Mouse (Mus musculus) embryo, embryonic 10 days (tissue): ENCODE results near the gene Rmdn2.
A peak's percentile ranks its signal among the peaks of the same experiment; 100 is the strongest.

Source experiments
- DNase-seq: peaks from one replicate; pipeline ENCODE4 v3.0.0-alpha.2; 2015; ENCODE audit warnings: low spot score

Rmdn2 gene

GRCm38 (mm10) chr17:79616621-79617020 lies 5.0 kb downstream of the Rmdn2 start:
- no peak for DNase-seq

- no peak for DNase-seq
These were observed 6.8 kb downstream of the Rmdn2 start for GRCm38 (mm10) chr17:79618455-79618854.

DNA sequence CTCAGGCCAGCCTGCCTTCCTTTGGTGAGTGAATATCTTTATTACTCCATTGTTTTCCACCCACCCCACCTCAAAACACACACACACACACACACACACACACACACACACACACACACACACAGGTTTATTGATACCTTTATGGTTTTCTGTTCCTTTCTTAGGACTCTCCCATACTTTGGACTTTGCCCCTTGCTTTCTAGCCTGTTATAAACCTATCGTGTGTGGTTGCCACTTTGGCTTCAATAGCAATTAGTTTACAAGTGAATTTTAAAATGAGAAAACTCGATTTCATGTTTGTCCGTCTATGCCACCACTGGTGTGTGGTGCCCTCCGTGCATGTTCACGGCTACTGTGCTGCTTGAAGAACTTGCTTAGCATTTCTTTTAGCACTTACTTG lies 7.3 kb downstream of the Rmdn2 start:
- DNase-seq = no peak

DNA sequence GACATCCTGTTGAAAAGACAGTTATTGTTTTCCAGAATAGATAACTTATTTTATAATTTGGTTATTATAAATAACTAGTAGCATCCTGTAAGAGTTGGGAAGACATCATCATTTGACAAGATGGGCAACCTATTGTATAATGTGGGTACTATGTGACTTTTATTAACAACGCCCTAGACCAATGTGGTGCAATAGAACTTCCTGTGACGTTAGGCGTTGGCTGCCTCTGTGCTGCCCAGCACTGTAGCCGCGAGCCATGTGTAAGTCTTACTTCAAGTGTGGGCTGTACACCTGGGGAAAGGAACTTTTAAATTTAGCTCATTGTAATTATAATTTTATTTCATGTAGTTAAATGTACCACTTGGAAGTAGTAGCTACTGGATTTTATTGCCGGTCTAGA lies 10.4 kb downstream of the Rmdn2 start:
- no peak for DNase-seq

- no peak for DNase-seq
These were observed 10.9 kb downstream of the Rmdn2 start for GRCm38 (mm10) chr17:79622574-79622973.

DNA sequence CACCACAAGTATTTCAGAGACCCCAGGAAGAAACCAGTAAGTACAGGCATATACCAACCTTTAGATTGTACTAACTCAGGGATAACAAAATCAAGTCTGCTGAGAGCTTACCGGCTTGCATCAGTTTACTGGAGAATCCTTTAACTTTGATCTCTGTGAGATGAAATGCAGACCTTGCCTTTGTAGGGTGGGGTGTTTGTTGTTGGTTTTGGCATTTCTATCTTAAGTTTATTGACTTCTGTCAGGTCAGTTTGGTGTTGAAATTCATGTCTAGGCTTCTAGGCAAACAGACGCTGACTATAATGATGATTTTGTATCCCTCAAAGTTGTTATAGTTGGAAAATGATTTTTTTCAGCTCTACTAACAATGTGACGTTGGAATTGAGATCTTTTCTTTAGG lies 12.2 kb downstream of the Rmdn2 start:
- DNase-seq = no peak

DNA sequence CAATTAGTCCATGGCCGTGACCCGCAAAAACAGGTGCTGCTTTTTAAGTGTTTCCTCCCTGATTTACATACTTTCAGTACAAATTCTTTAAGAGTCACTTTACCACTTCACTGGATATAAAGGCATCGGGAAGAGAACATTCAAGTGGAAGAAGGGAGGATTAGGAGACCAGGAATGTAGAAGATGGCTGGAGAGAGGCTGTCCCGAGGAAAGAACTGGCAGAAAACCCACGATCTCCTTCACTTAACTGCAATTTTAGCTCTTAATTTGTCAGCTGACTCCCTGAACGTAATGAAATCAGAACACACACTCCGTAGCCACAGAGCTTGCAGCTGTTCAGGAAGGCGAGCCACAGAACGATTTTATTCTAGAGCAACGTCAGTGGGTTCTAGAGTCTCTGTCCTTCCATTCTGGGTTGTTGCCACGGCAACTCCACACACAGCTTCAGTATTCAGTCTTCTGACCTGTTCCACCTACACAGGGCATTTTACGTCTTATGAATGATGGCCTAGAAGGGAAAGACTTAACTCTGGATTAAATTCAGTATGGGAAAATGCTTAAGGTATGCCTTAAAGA lies 14.7 kb downstream of the Rmdn2 start:
- no peak for DNase-seq

- DNase-seq = no peak
These were observed 38.2 kb downstream of the Rmdn2 start for GRCm38 (mm10) chr17:79649893-79650292.

- DNase-seq = no peak
These were observed 38.6 kb downstream of the Rmdn2 start for GRCm38 (mm10) chr17:79650297-79650696.

DNA sequence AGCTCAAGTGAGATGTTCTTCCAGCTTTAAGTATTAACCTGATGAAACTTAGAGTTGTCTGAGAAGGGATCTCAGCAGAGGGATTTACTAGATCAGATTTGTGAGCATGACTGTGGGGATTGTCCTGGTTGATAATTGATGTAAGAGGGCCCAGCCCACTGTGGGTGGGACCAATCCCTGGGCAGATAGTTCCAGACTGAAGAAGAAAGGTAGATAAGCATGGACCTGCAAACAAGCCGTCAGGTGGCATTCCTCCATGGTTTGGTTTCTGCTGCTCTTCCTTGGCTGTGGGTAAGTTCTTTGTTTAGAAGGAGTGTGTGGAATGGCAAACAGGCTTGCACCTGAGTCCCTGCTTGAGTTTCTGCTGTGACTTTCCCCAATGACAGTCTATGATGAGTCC lies 41.5 kb downstream of the Rmdn2 start:
- DNase-seq = no peak

DNA sequence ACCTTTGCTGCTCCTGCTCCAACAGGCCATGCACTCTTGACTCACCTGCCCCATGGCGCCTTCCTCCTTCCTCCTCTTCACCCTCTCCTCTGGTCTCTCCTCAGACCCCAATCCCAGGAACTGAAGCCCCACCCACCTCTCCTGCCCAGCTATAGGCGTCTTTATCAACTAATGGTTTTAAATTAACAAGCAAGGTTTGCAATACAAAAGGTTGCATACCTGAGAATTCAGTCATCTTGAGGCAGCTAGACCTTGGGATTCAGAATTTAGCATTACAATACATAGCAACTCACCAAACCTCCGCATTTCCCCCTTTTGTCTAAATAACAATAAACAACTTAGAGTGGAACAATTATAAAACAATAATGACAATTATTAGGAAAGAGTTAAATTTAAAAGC lies 42.5 kb downstream of the Rmdn2 start:
- no peak for DNase-seq

DNA sequence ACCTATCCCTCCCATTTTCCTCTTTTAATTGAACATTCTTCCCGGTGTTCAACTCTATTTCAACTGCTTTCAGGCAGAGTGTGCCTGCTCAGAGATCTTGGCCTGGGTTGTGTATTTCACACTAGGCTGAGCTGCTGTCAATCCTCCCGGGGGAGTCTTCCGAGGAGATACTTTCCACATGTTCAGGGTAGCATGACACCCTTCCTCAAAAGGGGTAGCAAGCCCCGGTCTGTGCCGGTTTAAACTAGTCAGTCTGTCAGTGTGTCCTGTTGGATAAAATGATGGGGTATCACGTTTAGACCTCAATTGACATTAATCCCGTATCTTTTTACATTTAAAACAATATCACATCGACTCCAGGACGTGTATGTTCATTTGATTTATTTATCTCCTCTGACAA lies 46.1 kb downstream of the Rmdn2 start:
- DNase-seq = peak; percentile 33

DNA sequence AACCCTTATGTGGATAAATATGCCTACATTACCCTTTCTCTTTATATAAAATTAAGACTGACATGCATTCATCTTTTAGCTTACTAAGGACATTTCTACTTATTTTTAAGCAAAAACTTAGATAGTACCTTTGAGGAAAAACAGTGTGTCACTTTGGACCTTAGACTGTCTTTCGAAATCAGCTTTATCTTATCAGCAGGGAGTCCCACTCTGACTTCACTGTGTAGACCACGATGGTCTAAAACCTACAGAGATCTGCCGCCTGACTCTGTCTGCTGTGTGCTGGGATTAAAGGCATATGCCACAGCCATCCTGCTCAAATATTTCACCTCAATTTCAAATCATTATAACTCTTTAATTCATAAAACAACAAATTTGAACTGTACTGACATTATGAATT lies 46.8 kb downstream of the Rmdn2 start:
- DNase-seq = no peak

DNA sequence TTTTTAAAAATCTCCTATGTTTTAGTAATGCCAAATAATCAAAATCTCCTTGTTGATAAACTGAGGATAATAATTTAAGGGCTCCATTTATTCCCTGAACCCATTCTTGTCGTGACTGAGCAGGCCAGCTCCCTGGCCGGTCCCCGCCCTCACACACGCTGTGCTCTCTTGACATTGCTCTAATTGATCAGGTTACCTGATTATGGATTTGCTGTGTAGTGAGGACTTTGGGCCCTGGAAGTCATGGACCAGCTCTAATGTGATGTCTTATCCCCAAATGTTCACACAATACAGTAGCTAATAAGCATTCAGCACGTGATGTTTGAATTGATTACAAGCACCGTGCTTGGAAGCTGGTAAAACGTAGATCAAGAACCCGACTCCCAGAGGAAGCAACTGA lies 47.2 kb downstream of the Rmdn2 start:
- no peak for DNase-seq

DNA sequence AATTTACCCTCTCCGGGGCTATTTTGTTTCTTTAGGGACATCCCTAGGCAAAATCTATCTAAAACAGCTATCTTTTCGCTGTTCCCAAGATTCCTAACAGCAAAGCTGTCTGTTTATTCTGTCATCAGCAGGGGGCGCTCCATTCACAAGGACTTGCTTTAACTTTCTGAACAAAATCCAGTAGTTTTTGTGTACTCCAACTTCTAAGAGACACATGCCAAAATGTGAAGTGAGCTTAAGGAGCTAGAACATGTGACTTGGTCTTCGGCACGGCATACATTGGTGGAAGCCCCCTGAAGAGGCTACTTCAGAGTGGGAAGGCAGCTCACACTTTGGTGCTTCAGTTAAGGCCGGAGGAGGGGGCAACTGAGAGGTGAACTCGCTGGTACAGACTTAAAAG lies 49.7 kb downstream of the Rmdn2 start:
- peak; percentile 88 for DNase-seq

DNA sequence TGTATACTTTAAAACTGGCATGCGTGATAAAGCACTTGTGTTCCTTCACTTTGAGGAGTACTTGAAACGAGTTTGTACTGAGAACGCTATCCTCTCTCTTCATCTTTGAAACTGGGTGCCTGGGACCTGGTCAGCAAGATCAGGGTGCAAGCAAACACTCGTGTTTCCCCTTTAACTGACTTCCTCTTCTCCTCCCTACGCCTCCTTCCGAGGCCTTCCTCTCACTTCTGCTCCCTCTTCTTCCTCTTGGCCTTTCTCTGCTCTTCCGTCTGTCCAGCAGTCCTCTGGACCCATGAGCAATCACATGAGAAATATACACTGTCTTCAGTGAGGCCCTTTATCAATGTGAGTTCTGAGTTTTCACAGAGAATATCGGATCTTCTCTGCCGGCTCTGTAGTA lies 50.2 kb downstream of the Rmdn2 start:
- no peak for DNase-seq

DNA sequence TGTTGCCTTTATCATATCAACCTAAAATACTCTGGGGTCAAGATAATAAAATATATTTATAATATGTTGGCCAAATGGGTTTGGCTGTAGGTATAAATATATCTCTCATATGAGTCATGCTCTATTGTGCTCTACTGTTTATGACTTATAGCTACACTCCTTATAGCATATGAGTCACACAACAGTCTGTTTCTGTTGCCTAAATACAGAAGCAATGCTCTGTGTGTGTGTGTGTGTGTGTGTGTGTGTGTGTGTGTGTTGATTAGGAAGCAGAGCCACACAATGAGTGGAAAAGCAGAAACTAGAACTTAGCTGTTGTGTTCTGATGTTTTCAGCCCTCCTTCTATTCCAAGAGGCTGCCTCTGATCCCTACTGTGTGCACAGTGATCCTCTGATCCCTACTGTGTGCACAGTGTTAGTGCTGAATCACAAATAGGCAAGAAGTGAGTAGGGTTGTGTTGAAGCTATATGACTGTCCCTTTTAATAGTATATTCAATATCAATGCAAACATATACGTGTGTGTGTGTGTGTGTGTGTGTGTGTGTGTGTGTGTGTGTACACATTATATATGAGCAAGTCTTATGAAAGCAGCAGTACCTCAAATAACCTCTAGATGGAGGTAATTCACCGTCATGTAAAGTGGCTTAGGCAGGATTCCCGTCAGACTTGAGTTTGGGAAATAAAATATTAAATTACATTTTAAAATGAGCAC lies 51.9 kb downstream of the Rmdn2 start:
- peak; percentile 85 for DNase-seq

DNA sequence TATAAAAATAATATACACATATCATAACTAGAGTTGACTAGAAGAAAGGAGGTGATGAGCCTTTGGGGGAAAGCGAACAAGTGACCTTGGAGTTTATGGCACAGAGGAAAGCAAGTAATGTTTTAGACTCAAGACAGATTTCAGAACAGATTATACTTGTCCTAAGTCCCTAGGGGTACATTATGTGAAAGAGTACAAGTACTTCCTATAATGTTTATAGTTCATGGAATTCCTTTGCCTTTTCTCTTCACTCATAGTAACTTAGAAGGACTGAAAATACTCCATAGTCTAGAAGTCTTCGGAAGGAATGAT lies 52.4 kb downstream of the Rmdn2 start:
- DNase-seq = no peak

- no peak for DNase-seq
These were observed 59.2 kb downstream of the Rmdn2 start for GRCm38 (mm10) chr17:79670837-79671236.

- DNase-seq = no peak
These were observed 83.4 kb downstream of the Rmdn2 start for GRCm38 (mm10) chr17:79695106-79695505.

- no peak for DNase-seq
These were observed 83.9 kb downstream of the Rmdn2 start for GRCm38 (mm10) chr17:79695541-79695940.

GRCm38 (mm10) chr17:79699197-79699596 lies 87.5 kb downstream of the Rmdn2 start:
- DNase-seq = peak; percentile 74

- DNase-seq = no peak
These were observed 89.2 kb downstream of the Rmdn2 start for GRCm38 (mm10) chr17:79700871-79701270.
